Mouse (Mus musculus): Measurements from ENCODE around the gene Washc3.

Gene Washc3

DNA sequence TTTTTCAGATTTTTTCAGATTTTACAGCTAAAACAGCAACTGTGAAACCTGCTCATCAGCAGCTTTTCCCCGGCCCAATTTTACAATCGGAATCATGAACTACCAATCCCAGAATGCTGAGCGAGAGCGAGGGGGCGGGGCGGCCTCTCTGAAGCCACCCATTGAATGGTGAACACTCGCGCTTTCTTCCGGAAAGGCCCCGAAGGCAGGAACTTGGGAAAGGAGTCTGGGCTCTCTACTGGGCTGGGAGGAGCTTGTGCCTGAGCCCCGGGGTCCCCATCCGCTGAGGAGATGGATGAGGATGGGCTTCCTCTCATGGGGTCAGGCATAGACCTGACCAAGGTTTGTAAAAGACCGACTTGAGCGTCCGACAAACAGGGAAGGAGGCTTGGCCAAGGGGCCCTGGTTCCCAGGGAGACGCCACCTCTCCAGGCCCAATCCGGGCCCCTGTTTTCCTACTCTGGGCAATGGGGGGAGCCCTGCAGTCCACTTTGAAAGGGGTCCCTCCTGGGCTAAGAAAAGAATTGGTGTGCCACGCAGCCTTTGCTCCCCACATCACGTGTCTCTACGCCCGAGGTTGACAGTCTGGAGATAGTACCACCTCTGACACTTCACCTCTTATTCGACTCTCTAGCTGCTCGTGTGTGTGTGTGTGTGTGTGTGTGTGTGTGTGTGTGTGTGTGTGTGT is at the start of gene Washc3:
Gene Washc3 (plus strand): TSS at position 143 of the 688 bp plus-strand sequence.
- DNase-seq (ENCODE audit: low spot score): peak; percentile 93

GRCm38 (mm10) chr10:88151658-88152057 is 49.2 kb upstream of the Washc3 start:
- no peak for DNase-seq (ENCODE audit: low spot score)

GRCm38 (mm10) chr10:88162096-88162495 is 38.8 kb upstream of the Washc3 start:
- no peak for DNase-seq (ENCODE audit: low spot score)

GRCm38 (mm10) chr10:88162676-88163075 is 38.2 kb upstream of the Washc3 start:
- DNase-seq (ENCODE audit: low spot score): no peak

DNA sequence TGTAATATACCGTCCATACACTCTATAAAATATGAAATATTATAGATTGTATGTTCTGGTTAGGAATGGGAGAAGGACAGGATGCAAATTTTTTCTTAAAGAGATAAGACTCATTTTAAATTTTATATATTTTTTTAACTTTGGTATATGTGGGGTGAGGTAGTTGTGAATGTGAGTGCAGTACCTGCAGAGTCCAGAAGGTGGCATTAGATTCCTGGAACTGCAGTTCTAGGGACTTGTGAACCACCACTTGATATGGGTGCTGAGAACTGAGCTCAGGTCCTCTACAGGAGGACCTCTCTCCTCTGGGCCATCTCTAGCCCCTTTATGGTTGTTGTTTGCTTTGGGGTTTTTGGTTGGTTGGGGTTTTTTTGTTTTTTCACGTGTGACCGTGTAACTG is 34.7 kb upstream of the Washc3 start:
- no peak for DNase-seq (ENCODE audit: low spot score)

DNA sequence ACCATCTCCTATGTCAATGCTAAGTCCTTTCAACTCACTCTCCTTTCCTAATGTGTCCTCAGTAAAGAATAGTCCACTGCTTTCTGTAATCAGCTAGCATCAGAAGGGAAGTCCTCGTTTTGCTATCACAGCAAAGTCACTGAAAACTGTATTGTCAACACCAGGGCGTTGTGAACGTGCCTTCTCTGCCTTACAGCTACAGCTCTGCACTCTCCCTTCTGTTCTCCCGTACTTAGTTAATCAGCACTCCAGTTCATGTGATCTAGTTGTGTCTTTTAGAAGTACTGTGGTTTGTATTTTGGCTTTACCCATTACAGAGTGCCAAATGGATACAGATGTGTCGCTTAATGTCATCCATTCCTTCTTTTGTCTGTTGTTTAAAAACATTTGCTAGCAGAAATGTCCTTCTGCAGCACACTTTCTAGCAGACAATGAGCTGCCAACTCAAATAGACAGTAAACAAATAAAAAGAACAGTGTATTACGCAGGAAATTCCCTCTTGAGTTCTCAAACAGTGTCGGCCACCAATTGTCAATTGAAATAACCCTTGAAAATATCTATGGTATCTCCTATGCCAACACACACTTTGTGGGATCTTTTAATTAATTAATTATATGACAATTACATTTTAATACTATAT is 33.3 kb upstream of the Washc3 start:
- DNase-seq (ENCODE audit: low spot score): no peak

DNA sequence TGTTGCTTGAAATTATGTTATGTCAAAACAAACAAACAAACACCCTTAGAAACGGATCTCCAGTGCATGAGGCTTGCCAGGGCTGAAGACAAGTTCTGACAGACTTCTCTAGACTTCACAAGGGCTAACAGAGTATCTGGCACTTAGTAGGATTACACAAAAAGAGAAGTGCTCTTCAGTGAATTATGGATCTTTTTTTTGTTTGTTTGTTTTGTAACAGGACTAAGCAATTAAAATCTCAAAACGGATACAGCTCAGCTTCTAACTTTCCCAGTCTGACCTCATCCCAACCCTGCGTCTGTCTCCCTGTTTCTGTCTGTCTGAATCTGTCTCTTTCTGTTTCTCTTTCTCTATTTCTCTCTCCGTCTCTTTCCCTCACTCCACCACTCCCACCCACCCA is 352 bp upstream of the Washc3 start:
- peak; percentile 10 for DNase-seq (ENCODE audit: low spot score)

DNA sequence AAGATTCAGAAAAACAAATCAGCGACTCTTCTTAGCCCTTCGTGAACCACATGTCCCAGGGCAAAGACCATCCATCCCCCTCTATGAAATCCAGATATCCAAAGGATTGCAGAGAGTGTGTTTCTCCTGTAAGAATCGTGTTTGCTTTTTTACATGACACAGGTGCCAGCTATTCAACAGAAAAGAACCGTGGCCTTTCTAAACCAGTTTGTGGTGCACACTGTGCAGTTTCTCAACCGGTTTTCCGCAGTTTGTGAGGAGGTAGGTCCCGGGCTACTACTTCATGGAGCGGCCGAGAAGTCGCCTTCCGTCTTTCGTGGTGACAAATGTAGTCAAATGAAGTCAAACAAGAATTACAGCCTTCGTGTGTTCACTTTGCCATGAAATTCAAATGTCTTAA is 757 bp downstream of the Washc3 start:
- no peak for DNase-seq (ENCODE audit: low spot score)

- no peak for DNase-seq (ENCODE audit: low spot score)
These were observed 1.7 kb downstream of the Washc3 start for GRCm38 (mm10) chr10:88202581-88202980.

DNA sequence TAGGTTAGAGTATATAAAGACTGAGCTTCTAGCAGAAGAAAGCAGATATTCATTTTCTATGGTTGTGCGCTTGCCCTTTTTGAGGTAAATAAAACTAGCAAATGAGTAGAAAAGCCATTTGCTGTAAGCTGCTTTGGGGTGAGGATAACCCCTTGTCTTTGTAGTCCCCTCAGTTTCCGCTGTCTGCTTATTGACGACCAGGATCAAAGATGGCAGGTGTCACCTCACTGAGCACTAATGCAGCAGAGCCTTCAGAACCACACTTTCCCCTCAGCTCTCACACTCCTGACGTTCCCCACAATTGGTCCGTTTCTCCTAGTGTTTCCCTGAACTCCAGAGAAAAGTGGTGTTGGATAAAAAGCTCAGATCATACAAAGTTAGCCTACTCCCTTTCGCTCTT is 2.3 kb downstream of the Washc3 start:
- no peak for DNase-seq (ENCODE audit: low spot score)

- DNase-seq (ENCODE audit: low spot score): no peak
These were observed 11.8 kb downstream of the Washc3 start for GRCm38 (mm10) chr10:88212644-88213043.

DNA sequence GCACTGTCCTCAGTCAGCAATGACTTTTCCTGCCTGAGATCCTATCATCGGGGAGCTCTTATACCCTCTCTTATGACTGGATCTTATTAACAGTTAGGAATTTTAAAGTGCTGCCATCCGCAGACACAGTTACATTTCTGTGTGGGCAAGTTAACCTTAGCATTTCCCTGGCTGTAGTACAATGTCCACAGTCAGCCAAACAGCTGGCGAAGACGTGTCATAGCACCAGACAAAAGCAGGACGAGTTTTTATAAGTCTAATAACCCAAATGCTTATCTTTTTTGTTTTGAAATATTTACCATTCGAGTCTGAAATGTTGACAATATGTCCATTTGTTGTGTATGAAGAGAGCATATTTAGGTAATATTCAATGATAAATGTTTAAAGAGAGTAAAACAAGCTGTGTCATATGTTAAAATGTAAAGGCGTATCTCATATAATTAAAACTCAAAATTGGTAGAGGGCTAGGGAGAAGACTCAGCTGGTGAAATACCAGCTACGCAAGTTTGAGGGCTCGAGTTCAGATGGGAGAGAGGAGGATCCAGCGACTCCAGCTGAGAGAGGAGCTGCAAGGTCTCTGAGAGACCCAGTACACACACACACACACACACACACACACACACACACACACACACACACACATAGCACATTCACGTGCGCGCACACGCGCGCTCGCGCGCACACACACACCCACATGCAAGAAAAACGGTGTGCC is 14.1 kb downstream of the Washc3 start:
- DNase-seq (ENCODE audit: low spot score): no peak

GRCm38 (mm10) chr10:88218161-88218560 is 17.3 kb downstream of the Washc3 start:
- DNase-seq (ENCODE audit: low spot score): no peak

- DNase-seq (ENCODE audit: low spot score): no peak
These were observed 20.8 kb downstream of the Washc3 start for GRCm38 (mm10) chr10:88221718-88222117.

DNA sequence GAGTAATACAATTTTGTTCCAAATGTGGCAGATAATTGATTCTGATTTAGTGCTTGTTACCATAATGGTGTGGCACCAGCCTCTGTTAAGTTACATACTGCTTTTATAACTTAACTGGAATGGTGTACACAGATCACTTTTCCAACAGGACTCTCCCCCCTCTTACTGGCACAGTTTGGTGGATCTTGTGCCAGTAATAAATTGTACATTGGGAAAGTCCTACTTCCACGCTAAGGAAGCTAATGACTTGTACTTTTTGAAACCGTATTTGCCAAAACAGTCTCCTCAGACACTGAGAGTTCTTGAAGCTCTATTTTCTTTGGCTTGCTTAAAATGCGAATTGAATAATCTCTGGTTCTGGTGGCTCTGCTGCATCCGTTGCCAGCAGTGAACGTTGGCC is 24.5 kb downstream of the Washc3 start:
- DNase-seq (ENCODE audit: low spot score): no peak

- no peak for DNase-seq (ENCODE audit: low spot score)
These were observed 27.1 kb downstream of the Washc3 start for GRCm38 (mm10) chr10:88227962-88228361.

DNA sequence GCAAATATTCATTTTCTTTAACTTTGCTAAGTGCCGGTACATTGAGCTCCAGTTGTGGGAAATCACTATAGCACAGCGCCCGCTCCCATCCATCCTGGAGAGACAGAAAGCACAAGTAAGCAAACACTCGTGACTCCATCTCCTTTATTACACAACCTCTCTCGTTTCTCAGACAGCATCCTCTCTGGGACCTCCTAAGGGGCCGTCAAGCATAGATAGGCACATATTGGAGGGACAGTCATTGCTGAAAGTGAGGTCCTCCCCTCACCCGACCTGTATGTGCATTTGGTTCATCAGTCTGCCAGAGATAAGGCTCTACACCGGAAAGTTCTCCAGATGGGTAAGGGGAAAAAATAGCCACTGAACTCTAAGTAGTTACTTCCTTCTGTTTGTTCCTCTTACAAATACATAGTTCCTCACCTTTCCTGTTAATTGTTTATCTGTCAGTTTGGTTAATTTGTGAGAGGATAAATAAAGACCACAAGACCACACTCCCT is 27.7 kb downstream of the Washc3 start:
- DNase-seq (ENCODE audit: low spot score): no peak

DNA sequence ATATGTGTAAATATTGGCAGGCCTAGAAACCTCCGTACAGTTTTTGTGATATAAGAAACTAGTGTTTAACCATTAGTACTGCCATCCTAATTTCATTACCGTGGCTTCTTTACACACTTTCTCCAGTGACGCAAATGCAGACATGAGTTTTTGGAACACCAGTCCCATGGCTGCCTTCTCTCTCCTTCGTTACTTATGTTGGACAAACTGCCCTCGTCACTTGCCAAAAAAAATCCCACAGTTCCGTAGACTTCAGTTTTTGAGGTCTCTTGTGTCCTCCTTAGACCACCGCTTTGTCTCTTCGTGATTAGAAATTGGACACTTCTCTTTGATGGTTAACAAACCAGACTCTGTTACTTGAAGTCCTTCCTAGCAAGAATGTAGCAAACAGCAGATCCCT is 30.8 kb downstream of the Washc3 start:
- DNase-seq (ENCODE audit: low spot score): no peak

DNA sequence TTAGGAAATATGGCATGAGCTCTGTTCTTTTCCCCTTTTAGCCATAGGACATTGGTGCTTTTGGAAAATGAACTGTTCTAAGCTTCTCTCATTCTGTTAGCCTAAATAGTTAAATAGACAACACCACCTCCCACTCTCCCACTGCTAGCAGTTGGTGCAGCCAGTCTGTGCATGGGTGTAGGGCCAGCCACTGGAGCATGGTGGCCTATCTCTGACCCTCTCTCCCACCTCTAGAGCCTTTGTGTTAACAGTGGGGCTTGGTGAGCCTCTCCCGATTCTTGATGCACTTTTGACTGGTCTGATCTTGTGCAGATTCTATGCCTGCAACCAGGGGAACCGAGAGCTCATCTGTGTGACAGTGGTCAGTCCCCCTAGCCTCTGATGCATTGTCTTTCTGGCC is 31.9 kb downstream of the Washc3 start:
- DNase-seq (ENCODE audit: low spot score): no peak

GRCm38 (mm10) chr10:88244681-88245080 is 43.8 kb downstream of the Washc3 start:
- no peak for DNase-seq (ENCODE audit: low spot score)

- DNase-seq (ENCODE audit: low spot score): no peak
These were observed 49.4 kb downstream of the Washc3 start for GRCm38 (mm10) chr10:88250300-88250699.

- DNase-seq (ENCODE audit: low spot score): no peak
These were observed 51.4 kb downstream of the Washc3 start for GRCm38 (mm10) chr10:88252121-88252862.

Data from retina, embryonic 14.5 days (tissue).